Mouse (Mus musculus): ENCODE measurements around the gene Rbms3.

Gene Rbms3

DNA sequence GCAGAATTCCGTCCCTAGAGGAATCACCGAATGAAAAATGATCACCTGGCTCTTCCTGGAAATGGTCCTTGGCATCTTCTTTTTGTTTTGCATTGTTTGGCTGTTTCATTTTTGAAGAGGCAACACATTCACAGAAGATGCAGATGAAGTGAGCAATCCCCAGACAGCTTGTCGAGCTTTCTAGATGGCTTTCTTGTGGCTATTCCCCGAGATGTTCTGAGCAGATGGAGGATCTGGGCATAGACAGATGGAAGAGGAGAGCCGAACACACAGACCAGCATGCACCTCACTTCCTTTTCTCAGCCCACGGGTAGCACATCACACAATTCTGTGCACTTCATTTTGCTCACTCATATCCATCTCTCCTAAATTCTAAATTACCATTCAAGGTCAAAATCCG, 1063.0 kb downstream of the Rbms3 start:
- no peak for DNase-seq

GRCm38 (mm10) chr9:116557781-116558180, 1071.9 kb downstream of the Rbms3 start:
- no peak for DNase-seq

- no peak for DNase-seq
Observed at GRCm38 (mm10) chr9:116556641-116557040, 1073.1 kb downstream of the Rbms3 start.

- no peak for DNase-seq
Observed at GRCm38 (mm10) chr9:116553181-116553580, 1076.5 kb downstream of the Rbms3 start.

DNA sequence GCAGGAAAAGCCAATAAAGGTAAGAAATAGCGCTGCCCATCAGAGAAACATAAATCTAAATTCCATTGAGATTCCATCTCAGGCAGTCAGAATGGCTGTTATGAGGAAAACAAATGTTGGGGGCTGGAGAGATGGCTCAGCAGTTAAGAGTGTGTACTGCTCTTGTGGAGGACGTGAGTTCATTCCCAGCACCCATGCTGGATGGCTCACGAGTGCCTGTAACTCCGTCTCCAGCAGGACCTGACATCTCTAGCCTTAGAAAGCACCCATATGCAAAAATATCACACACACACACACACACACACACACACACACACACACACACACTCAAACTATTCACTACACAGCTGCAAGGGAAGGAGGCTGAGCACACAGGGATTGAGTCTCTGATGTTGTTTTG, 1083.6 kb downstream of the Rbms3 start:
- no peak for DNase-seq

DNA sequence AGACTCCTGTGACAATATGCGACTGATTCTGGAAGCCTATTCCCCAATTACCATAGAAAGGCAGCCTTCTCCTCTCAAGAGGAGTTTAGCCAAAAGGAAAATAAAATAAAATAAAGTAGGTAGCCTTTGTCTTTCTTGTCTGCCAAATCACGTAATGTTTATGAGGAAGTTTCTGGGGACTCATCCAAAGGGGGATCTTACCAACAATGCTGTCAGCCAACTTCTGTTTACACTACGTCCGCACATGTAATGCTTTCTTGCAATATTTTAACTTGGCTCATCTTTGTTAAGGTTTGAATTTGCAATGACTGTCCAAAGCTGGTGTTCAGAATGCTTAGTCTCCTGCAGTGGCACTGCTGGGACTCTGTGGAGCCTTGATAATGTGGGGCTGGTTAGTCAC, 1086.9 kb downstream of the Rbms3 start:
- DNase-seq = no peak

- no peak for DNase-seq
Observed at GRCm38 (mm10) chr9:116541976-116542375, 1087.7 kb downstream of the Rbms3 start.

DNA sequence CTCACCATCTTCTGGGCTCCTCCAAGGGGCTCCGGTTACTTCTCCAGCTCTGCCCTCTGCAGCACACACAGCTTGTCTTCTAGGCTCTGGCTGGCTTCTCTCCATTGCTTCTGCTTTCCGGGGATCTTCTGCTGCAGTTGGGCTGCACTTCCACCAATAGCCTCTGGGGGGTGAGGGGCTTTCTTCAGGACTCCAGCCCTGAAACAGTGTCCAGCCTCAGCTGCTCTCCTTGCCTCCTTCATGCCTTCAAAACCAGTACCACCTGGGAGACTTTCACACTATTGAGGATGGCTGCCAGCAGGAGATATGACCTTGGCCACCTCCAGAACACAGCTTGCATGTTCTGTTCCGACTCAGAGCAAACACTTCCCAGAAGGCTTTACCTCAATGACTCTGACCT, 1094.0 kb downstream of the Rbms3 start:
- no peak for DNase-seq

GRCm38 (mm10) chr9:116533381-116533780, 1096.3 kb downstream of the Rbms3 start:
- no peak for DNase-seq

GRCm38 (mm10) chr9:116531121-116531520, 1098.6 kb downstream of the Rbms3 start:
- no peak for DNase-seq

- DNase-seq = no peak
Observed at GRCm38 (mm10) chr9:116524386-116524785, 1105.3 kb downstream of the Rbms3 start.

Data from cerebellum, adult 11-12 months (tissue).